Mouse (Mus musculus): ENCODE measurements around the gene Sertad2.

The Sertad2 gene

GRCm38 (mm10) chr11:20604119-20604518, 61.1 kb downstream of the Sertad2 start:
- no peak for DNase-seq

GRCm38 (mm10) chr11:20605613-20606012, 62.6 kb downstream of the Sertad2 start:
- no peak for DNase-seq

- no peak for DNase-seq
Measured at GRCm38 (mm10) chr11:20608442-20608841, 65.4 kb downstream of the Sertad2 start.

GRCm38 (mm10) chr11:20613223-20613622, 70.2 kb downstream of the Sertad2 start:
- no peak for DNase-seq

GRCm38 (mm10) chr11:20616103-20616502, 73.0 kb downstream of the Sertad2 start:
- no peak for DNase-seq

- DNase-seq: peak; percentile 29
Measured at GRCm38 (mm10) chr11:20627146-20627545, 84.1 kb downstream of the Sertad2 start.

GRCm38 (mm10) chr11:20628216-20628615, 85.2 kb downstream of the Sertad2 start:
- DNase-seq: no peak

- DNase-seq: no peak
Measured at GRCm38 (mm10) chr11:20629700-20630099, 86.6 kb downstream of the Sertad2 start.

GRCm38 (mm10) chr11:20631026-20631940, 88.2 kb downstream of the Sertad2 start:
- DNase-seq: peak; percentile 99

- DNase-seq: peak; percentile 89
Measured at GRCm38 (mm10) chr11:20631941-20632618, 89.0 kb downstream of the Sertad2 start.

- peak; percentile 81 for DNase-seq
Measured at GRCm38 (mm10) chr11:20632619-20632965, 89.5 kb downstream of the Sertad2 start.

- DNase-seq: no peak
Measured at GRCm38 (mm10) chr11:20634543-20634942, 91.5 kb downstream of the Sertad2 start.

- DNase-seq: peak; percentile 51
Measured at GRCm38 (mm10) chr11:20635646-20636045, 92.6 kb downstream of the Sertad2 start.

GRCm38 (mm10) chr11:20636114-20636513, 93.1 kb downstream of the Sertad2 start:
- peak; percentile 37 for DNase-seq

GRCm38 (mm10) chr11:20637060-20637459, 94.0 kb downstream of the Sertad2 start:
- no peak for DNase-seq

GRCm38 (mm10) chr11:20638841-20639240, 95.8 kb downstream of the Sertad2 start:
- peak; percentile 73 for DNase-seq

- peak; percentile 70 for DNase-seq
Measured at GRCm38 (mm10) chr11:20639918-20640447, 96.9 kb downstream of the Sertad2 start.

GRCm38 (mm10) chr11:20642321-20642720, 99.3 kb downstream of the Sertad2 start:
- no peak for DNase-seq

GRCm38 (mm10) chr11:20643161-20643560, 100.1 kb downstream of the Sertad2 start:
- no peak for DNase-seq

GRCm38 (mm10) chr11:20644166-20644565, 101.1 kb downstream of the Sertad2 start:
- DNase-seq: no peak

- DNase-seq: no peak
Measured at GRCm38 (mm10) chr11:20644872-20645271, 101.8 kb downstream of the Sertad2 start.

- DNase-seq: no peak
Measured at GRCm38 (mm10) chr11:20645521-20645920, 102.5 kb downstream of the Sertad2 start.

GRCm38 (mm10) chr11:20646142-20646541, 103.1 kb downstream of the Sertad2 start:
- DNase-seq: no peak

Measured in kidney, postnatal 14 days (tissue).